Mouse (Mus musculus) megakaryocyte, embryonic 14.5 days (primary cell): ENCODE measurements around the gene 1700061G19Rik.

Experiments
- FLI1 ChIP-seq: IDR thresholded peaks from 2 replicates; pipeline ENCODE4 v1.6.1; 2012; ENCODE audit warnings: low read length, inconsistent platforms, mixed read lengths
- GATA1 ChIP-seq: IDR thresholded peaks from 3 replicates; pipeline ENCODE4 v1.6.1; 2012; ENCODE audit warnings: mixed read lengths, low read length, inconsistent platforms, borderline replicate concordance

DNA sequence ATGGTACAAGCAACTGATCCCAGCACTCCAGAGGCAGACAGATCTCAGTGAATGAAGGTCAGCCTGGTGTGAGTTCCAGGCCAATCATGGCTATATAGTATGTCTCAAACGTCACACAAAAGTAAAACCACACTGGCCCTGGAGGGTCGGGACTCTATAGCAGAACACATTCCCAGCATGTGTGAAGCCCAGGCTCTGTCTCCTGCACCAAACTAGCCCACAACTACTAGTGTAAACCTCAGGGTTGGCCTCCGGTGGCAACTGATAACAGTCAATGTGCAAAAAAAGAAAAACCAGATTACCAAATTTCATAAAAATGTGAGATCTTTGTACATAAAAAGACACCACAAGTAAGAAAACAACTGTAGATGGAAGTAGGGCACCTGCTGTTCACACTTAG, 37.7 kb downstream of the 1700061G19Rik start:
- TF ChIP-seq GATA1 (no peak), FLI1 (no peak)
